19 mouse cellular contexts compared by ENCODE assay signal in genomic region chr12:106673232-106673766, GRCm38 (mm10).
DNase-seq lines count a peak whose midpoint lies in the region; ATAC-seq lines count a peak whose summit lies in the region.
"Had no signal": no experiment of that assay in that cellular context is flagged by ENCODE, and none has a peak within 500 bp of the region (broad histone marks: within the 10 kb centered on the region; RNA-seq: fewer than 3 reads in every experiment).

No protein-coding gene starts in this region.

- H3K9ac ChIP-seq in forebrain, embryonic 16.5 days (replicated peaks; ENCODE audit: low read depth, low read length) = no peak overlapping the region
- H3K9ac ChIP-seq: heart, embryonic 12.5 days; liver, embryonic 14.5 days; stomach, embryonic 15.5 days had no signal

- H3K9me3 ChIP-seq in forebrain, embryonic 16.5 days (ENCODE audit: control insufficient read depth, low read length) = no peaks in the 10 kb centered on the region
- no peaks in the 10 kb centered on the region for H3K9me3 ChIP-seq in forebrain, embryonic 10.5 days
- H3K9me3 ChIP-seq: stomach, embryonic 15.5 days had no signal

- no peak for DNase-seq in forebrain, embryonic 10.5 days (ENCODE audit: extremely low spot score, low spot score)
- peak; percentile 21 to 25 for DNase-seq in kidney, postnatal 4 days
- no peak for DNase-seq in kidney, postnatal 14 days
- peak; percentile 20 for DNase-seq in R1 (ENCODE audit: low read depth, low spot score)
- DNase-seq in forelimb bud, embryonic 11.5 days (ENCODE audit: low read depth, low spot score) = peak; percentile 6
- no peak for DNase-seq in urinary bladder, postnatal 4 days (ENCODE audit: low spot score in 2 of 2)
- no peak for DNase-seq in layer of hippocampus, adult 9-11 months
- DNase-seq: cerebellum, adult 11 months; gastrocnemius, postnatal 36 days; kidney, postnatal 10 days; left cerebral cortex, postnatal 4 days; lung, postnatal 14 days; right cerebral cortex, adult 18-20 months; spleen, adult 18-20 months had no signal

- H3K36me3 ChIP-seq in forebrain, embryonic 16.5 days (ENCODE audit: control insufficient read depth, insufficient read depth) = no peaks in the 10 kb centered on the region
- no peaks in the 10 kb centered on the region for H3K36me3 ChIP-seq in forebrain, embryonic 10.5 days (replicated peaks)
- H3K36me3 ChIP-seq: heart, embryonic 12.5 days; stomach, embryonic 15.5 days had no signal

- no peak overlapping the region for H3K4me3 ChIP-seq in forebrain, embryonic 16.5 days (replicated peaks; ENCODE audit: low read length)
- H3K4me3 ChIP-seq in forebrain, embryonic 10.5 days = no peak overlapping the region
- H3K4me3 ChIP-seq: heart, embryonic 12.5 days; stomach, embryonic 15.5 days had no signal

- no peak overlapping the region for H3K27ac ChIP-seq in forebrain, embryonic 16.5 days (ENCODE audit: low read length)
- no peak overlapping the region for H3K27ac ChIP-seq in forebrain, embryonic 10.5 days
- H3K27ac ChIP-seq: liver, embryonic 14.5 days; stomach, embryonic 15.5 days had no signal

- peaks cover 4% of the 10 kb centered on the region; the same call in 1 of the 2 replicates for H3K4me1 ChIP-seq in forebrain, embryonic 16.5 days (replicated peaks; ENCODE audit: control insufficient read depth, insufficient read depth, low read length)
- H3K4me1 ChIP-seq in forebrain, embryonic 10.5 days = peaks cover 25% of the 10 kb centered on the region
- H3K4me1 ChIP-seq: heart, embryonic 12.5 days; stomach, embryonic 15.5 days had no signal

- H3K27me3 ChIP-seq in forebrain, embryonic 16.5 days (replicated peaks; ENCODE audit: control insufficient read depth, insufficient read depth, low read length) = no peaks in the 10 kb centered on the region
- H3K27me3 ChIP-seq in forebrain, embryonic 10.5 days (ENCODE audit: poor library complexity, severe bottlenecking) = peaks cover 11% of the 10 kb centered on the region
- H3K27me3 ChIP-seq: Patski; stomach, embryonic 15.5 days had no signal

- ATAC-seq in forebrain, embryonic 16.5 days = no peak
- ATAC-seq: Patski had no signal

- 27% methylated on average over 13 of the region's 13 CpGs for WGBS in forebrain, embryonic 16.5 days
- 40% methylated on average over 13 of the region's 13 CpGs for WGBS in forebrain, embryonic 10.5 days

- 0 out of 2 replicates have a peak overlapping the region, but pooled peaks have one; percentile 8 for H3K4me2 ChIP-seq in forebrain, embryonic 16.5 days (ENCODE audit: low read length)
- H3K4me2 ChIP-seq: heart, embryonic 12.5 days; stomach, embryonic 15.5 days had no signal

Comparison
In these comparisons a context has a peak if more than half of its experiments do, and no peak if none do; other contexts are left out.
1. DNase-seq: peak in kidney, postnatal 4 days (2 of 2), R1 (single experiment) and forelimb bud, embryonic 11.5 days (single experiment); none in forebrain, embryonic 10.5 days (single experiment), kidney, postnatal 14 days (single experiment), urinary bladder, postnatal 4 days (0 of 2) and layer of hippocampus, adult 9-11 months (single experiment).